Mouse (Mus musculus) hindbrain, embryonic 11.5 days (tissue): ENCODE data around the gene Map7d2. TPM values are rescaled to one million over a fixed set of nuclear protein-coding genes. Genes with fewer than 3 reads are reported as not detected.

Experiments used
- ATAC-seq: fragments of 200-750 bp; cut with Nextera tagmentation; 2 replicates; pipeline ENCODE4 v1.8.0; 2017; ENCODE audit warnings: mild to moderate bottlenecking, moderate TSS enrichment, moderate library complexity; ENCODE audit not compliant: low FRiP score
- DNase-seq: peaks from one replicate; pipeline ENCODE4 v3.0.0-alpha.2; 2015; ENCODE audit warnings: low spot score
- H3K27ac ChIP-seq: fragments of 300-500 bp; sonication (generic); 2 replicates; pipeline ENCODE4 v1.5.1; 2014; ENCODE audit warnings: mild to moderate bottlenecking, low read depth, low read length
- H3K27me3 ChIP-seq: fragments of 300-500 bp; sonication (generic); 2 replicates; pipeline ENCODE4 v1.6.1; 2014; ENCODE audit warnings: mild to moderate bottlenecking, low read length, moderate library complexity, mixed read lengths; ENCODE audit not compliant: control insufficient read depth, insufficient read depth
- H3K36me3 ChIP-seq: fragments of 300-500 bp; sonication (generic); 2 replicates; pipeline ENCODE4 v1.6.1; 2014; ENCODE audit warnings: mild to moderate bottlenecking, low read length, moderate library complexity, mixed read lengths; ENCODE audit not compliant: control insufficient read depth, insufficient read depth
- H3K4me1 ChIP-seq: fragments of 300-500 bp; sonication (generic); replicated peaks from 2 replicates; pipeline ENCODE4 v1.6.1; 2014; ENCODE audit warnings: low read length, mixed read lengths; ENCODE audit not compliant: control insufficient read depth, insufficient read depth
- H3K4me2 ChIP-seq: fragments of 300-500 bp; sonication (generic); replicated peaks from 2 replicates; pipeline ENCODE4 v1.6.1; 2014; ENCODE audit warnings: mild to moderate bottlenecking, low read depth, low read length
- H3K4me3 ChIP-seq: fragments of 300-500 bp; sonication (generic); 2 replicates; pipeline ENCODE4 v1.5.1; 2014; ENCODE audit warnings: low read depth, low read length
- H3K9ac ChIP-seq: fragments of 300-500 bp; sonication (generic); 2 replicates; pipeline ENCODE4 v1.6.1; 2014; ENCODE audit warnings: low read depth, low read length
- H3K9me3 ChIP-seq: fragments of 300-500 bp; sonication (generic); 2 replicates; pipeline ENCODE4 v1.6.1; 2016; ENCODE audit warnings: low read length; ENCODE audit not compliant: control insufficient read depth
- WGBS: fragments of 180-500 bp; shearing (Covaris S2); extraction: QIAGEN DNeasy Blood & Tissue Kit; methylation state at CpG from one replicate; pipeline ENCODE4 v1.1.7; 2014; 5-methylcytosine and 5-hydroxymethylcytosine counted together
- polyA plus RNA-seq: library from polyadenylated mRNA; unstranded; fragments of >200 nt; fragmentation: Nextera tagmentation; extraction: Ambion mirVana; gene quantifications from 2 replicates; pipeline ENCODE4 v1.2.1, GENCODE M21; 2014

Map7d2 gene
- polyA plus RNA-seq, 1 experiment from 2014 or later = 17.8 TPM

DNA sequence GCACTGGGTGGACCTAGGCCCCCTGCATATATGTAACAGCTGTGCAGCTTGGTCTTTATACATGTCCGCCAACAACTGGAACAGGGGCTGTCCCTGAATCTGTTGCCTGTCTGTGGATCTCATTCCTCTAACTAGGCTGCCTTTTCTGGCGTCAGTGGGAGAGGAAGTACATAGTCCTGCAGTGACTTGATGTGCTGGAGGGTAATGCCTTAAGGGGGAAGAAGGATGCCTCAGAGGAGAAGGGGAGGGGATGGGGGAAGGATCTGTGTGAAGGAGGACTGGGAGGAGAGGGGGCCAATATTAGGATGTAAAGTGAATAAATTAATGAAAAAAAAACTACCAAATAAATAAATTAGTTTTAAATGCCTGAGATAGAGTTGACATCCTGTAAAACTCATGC is 88.8 kb downstream of the Map7d2 start:
- Histone ChIP-seq H3K27me3 (no peaks in the 10 kb centered on the region; the same call in 1 of the 2 replicates), H3K4me2 (no peak overlapping the region), H3K36me3 (no peaks in the 10 kb centered on the region), H3K9me3 (no peaks in the 10 kb centered on the region), H3K4me3 (no peak overlapping the region), H3K9ac (no peak overlapping the region), H3K4me1 (no peaks in the 10 kb centered on the region), H3K27ac (no peak overlapping the region)
- WGBS = 58% methylated on average over 2 of the region's 2 CpGs
- ATAC-seq (no peak), DNase-seq (no peak)

DNA sequence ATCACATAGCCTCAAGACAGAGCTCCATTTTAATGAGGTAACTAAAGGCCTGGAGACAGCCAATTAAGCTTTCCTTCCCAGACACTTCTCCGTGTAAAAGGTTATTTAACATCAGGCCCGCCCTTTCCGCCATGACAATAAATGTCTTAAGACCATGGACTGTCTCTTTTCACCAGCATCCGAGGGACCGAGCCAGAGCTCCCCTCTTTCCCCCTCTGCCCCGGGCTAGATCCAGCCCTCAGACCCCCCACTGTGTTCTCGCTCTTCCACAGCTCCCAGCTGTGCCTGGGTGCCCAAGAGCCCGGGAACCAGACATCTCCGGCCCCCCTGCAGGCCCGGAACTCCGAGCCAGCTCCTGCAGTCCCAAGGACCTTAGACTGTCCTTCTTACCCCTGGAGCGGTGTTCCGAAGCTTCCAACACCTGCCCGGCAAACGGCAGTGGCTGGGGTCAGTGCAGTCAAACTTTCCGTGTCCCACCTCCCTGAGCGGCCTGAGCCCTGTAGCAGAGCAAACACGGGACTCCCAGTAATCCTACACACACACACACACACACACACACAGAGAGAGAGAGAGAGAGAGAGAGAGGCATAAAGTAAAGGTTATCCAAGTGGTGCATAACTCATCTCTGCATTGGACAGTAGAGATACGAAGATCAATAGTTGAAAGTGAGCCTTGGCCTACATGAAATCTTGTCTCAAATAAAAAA is 94.1 kb downstream of the Map7d2 start:
- DNase-seq = no peak
- no peaks in the 10 kb centered on the region for H3K36me3 ChIP-seq
- no peak overlapping the region for H3K27ac ChIP-seq
- no peak overlapping the region for H3K4me2 ChIP-seq
- WGBS = 60% methylated on average over 19 of the region's 19 CpGs
- no peak overlapping the region for H3K4me3 ChIP-seq
- no peaks in the 10 kb centered on the region for H3K27me3 ChIP-seq
- H3K9me3 ChIP-seq = no peaks in the 10 kb centered on the region
- no peak for ATAC-seq
- no peak overlapping the region for H3K9ac ChIP-seq
- H3K4me1 ChIP-seq = no peaks in the 10 kb centered on the region

DNA sequence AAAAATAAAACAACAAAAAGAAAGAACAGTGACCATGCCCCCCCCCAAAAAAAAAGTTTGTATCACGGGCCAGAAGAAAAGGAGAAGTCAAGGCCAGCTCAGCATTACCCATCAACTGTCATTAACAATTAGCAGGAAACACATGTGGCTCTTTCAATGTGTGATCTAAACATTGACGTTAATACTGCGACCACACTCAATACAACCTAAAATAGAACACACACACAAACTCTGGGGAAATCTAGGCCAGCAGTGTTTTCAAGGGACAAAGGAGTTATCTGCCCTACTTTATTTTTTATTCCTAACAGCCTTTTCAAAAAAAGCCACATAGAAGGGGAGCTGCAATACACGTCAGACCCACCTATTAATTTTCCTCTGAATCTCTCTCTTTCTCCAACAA is 94.7 kb downstream of the Map7d2 start:
- H3K27me3 ChIP-seq = no peaks in the 10 kb centered on the region
- H3K9me3 ChIP-seq = no peaks in the 10 kb centered on the region
- WGBS = 79% methylated on average over 4 of the region's 4 CpGs
- H3K4me2 ChIP-seq = no peak overlapping the region
- no peak overlapping the region for H3K4me3 ChIP-seq
- H3K36me3 ChIP-seq = no peaks in the 10 kb centered on the region
- H3K27ac ChIP-seq = no peak overlapping the region
- ATAC-seq (no peak), DNase-seq (no peak)
- no peaks in the 10 kb centered on the region for H3K4me1 ChIP-seq
- no peak overlapping the region for H3K9ac ChIP-seq

DNA sequence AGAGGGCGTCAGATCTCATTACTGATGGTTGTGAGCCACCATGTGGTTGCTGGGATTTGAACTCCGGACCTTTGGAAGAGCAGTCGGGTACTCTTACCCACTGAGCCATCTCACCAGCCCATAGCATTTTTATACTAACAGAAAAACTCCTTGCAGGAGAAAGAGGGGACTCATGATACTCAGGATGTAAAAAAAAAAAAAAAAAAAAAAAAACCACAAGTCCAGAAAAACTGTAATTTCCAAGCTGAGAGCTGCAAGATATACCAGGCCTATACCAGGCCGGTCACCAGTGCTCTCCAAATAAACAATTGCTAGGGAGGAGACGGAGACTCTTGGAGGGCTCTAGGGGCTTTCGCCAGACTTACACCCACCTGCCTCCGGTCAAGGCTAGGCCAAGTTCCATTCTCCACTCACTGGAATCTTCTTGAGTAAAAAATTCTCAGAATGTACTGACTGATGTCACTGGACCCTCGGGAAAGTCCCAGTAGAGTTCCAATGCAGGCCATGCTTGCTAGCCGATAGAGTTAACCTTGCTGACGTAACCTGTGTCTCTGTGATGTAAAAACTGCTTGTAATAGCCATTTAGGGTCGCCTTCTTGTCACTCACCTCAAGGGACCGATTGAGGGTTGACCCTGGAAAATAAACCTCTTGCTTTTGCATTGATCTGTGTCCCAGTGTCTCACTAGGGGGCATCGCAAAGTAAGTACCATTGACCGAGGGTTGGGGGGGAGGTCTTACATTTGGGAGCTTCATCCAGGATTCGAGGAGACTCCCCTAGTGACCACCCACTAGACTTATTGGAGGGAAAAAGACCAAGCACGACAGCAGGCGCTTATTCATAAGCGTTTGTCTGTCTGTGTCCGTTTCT is 95.7 kb downstream of the Map7d2 start:
- H3K9me3 ChIP-seq = no peaks in the 10 kb centered on the region
- no peaks in the 10 kb centered on the region for H3K27me3 ChIP-seq
- no peak overlapping the region for H3K27ac ChIP-seq
- DNase-seq (no peak), ATAC-seq (no peak)
- H3K9ac ChIP-seq = no peak overlapping the region
- H3K4me2 ChIP-seq = no peak overlapping the region
- H3K4me1 ChIP-seq = no peaks in the 10 kb centered on the region
- no peaks in the 10 kb centered on the region for H3K36me3 ChIP-seq
- 77% methylated on average over 19 of the region's 19 CpGs for WGBS
- no peak overlapping the region for H3K4me3 ChIP-seq

DNA sequence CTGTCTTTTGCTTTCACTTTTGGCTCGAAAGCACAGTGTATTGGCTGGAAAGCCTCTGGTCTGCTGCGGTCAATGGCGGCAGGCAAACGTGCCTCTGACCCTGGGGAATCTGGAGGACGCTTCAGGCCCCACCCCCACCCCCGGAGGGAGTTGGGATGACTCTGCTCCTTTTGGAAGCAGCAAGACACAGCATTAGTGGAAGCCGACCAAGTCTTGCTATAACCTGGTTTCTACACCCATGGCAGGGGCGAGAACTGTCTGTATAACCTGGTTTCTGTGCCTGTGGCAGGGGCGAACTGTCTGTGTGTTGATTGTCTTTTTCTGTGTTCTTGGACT is 96.3 kb downstream of the Map7d2 start:
- no peaks in the 10 kb centered on the region for H3K4me1 ChIP-seq
- DNase-seq = no peak
- no peaks in the 10 kb centered on the region for H3K27me3 ChIP-seq
- no peak for ATAC-seq
- WGBS = 76% methylated on average over 9 of the region's 9 CpGs
- no peak overlapping the region for H3K27ac ChIP-seq
- no peaks in the 10 kb centered on the region for H3K36me3 ChIP-seq
- H3K9ac ChIP-seq = no peak overlapping the region
- no peaks in the 10 kb centered on the region for H3K9me3 ChIP-seq
- H3K4me2 ChIP-seq = no peak overlapping the region
- no peak overlapping the region for H3K4me3 ChIP-seq

DNA sequence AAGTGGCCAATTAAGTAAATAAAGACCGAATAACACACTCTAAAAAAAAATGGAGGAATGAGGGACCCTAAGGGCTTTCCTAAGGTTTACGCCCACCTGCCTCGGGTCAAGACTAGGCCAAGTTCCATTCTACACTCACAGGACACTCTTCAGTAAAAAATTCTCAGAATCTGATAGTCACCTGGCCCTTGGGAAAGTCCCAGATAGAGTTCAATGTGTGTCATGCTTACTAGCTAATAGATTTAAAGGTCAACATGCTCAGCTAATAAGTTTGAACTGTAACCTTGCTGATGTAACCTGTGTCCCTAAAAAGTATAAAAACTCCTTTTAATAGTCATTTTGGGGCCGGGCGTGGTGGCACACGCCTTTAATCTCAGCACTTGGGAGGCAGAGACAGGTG is 101.2 kb downstream of the Map7d2 start:
- H3K27ac ChIP-seq = no peak overlapping the region
- H3K36me3 ChIP-seq = no peaks in the 10 kb centered on the region
- no peak for DNase-seq
- no peaks in the 10 kb centered on the region for H3K27me3 ChIP-seq
- 87% methylated on average over 6 of the region's 6 CpGs for WGBS
- H3K4me2 ChIP-seq = no peak overlapping the region
- no peaks in the 10 kb centered on the region for H3K4me1 ChIP-seq
- no peaks in the 10 kb centered on the region for H3K9me3 ChIP-seq
- ATAC-seq = no peak
- no peak overlapping the region for H3K9ac ChIP-seq
- H3K4me3 ChIP-seq = no peak overlapping the region

DNA sequence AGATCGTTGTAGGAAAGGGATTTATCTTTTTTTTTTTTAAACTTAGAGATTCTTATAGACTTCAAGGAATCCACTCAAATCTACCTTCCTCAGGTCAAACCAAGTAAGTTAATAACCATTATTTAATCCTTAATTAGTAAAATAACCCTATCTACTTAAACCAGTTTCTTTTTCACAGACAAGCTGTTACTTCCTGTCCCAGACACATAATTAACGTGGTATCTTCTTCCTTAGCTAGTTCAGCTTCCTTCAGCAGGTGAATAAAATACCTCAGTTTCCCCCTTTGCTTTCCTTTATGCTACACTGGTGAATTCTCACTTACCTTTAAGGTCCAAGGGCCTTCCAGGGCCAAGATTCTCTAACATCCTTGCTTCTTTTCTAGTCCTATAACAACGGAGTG is 107.4 kb downstream of the Map7d2 start:
- Histone ChIP-seq H3K9me3 (no peaks in the 10 kb centered on the region), H3K27me3 (no peaks in the 10 kb centered on the region; the same call in 1 of the 2 replicates), H3K4me1 (no peaks in the 10 kb centered on the region), H3K4me2 (no peak overlapping the region), H3K36me3 (no peaks in the 10 kb centered on the region), H3K9ac (no peak overlapping the region), H3K27ac (no peak overlapping the region), H3K4me3 (no peak overlapping the region)
- no peak for ATAC-seq
- 71% methylated on average over 3 of the region's 3 CpGs for WGBS
- DNase-seq = no peak

DNA sequence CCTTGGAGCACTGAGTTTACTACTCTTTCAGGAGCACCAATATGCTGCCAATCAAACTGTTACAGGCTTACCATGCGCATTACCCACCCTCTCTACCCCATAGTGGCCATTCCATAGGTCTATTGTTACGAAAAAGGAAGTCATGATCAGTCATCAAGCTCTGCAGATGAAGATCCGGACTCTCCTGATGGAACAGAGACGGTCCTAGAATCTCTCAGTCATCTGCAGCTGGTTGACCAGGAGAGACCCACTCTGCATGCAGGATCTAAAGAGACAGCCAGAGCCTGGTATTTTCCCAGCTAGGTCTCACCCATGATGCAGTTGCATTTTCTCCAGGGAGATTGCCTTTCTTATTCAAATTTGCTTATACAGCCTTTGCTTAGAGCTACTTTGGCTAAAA is 108.3 kb downstream of the Map7d2 start:
- H3K4me3 ChIP-seq = no peak overlapping the region
- H3K4me2 ChIP-seq = no peak overlapping the region
- H3K27me3 ChIP-seq = no peaks in the 10 kb centered on the region; the same call in 1 of the 2 replicates
- DNase-seq (no peak), ATAC-seq (no peak)
- H3K9ac ChIP-seq = no peak overlapping the region
- no peaks in the 10 kb centered on the region for H3K9me3 ChIP-seq
- no peaks in the 10 kb centered on the region for H3K4me1 ChIP-seq
- H3K36me3 ChIP-seq = no peaks in the 10 kb centered on the region
- H3K27ac ChIP-seq = no peak overlapping the region
- 85% methylated on average over 4 of the region's 4 CpGs for WGBS

DNA sequence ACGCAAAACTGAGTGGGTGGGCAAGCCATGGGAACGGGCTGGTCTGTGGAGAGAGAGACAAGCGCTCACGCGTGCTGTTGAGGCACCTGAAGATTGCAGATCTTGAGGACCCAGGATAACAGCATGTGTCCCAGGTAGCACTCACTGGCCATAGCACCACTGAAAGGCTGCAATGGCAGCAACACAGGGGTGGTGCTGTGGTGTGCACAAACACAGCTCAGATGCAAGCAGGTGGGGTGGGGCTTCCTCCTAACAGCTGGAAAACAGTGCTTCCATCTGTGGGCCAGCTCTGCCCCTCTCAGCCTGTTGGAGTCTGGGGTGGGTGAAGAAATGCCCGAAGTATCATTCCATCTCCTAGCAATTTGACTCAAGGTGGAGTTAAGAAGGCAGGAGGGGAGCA is 112.0 kb downstream of the Map7d2 start, which contains the start of gene Bclaf3:
Gene Bclaf3 (plus strand): TSS at position 301 of the 400 bp plus-strand sequence.
- DNase-seq (no peak), ATAC-seq (no peak)
- Histone ChIP-seq H3K4me2 (no peak within 1 kb of the TSS), H3K4me3 (no peak within 1 kb of the TSS), H3K9ac (no peak within 1 kb of the TSS), H3K4me1 (no peaks in the 10 kb centered on the region), H3K9me3 (no peaks in the 10 kb centered on the region), H3K27ac (no peak within 1 kb of the TSS), H3K27me3 (no peaks in the 10 kb centered on the region), H3K36me3 (no peaks in the 10 kb centered on the region)
- WGBS = 91% methylated on average over 5 of the region's 6 CpGs
